Mouse (Mus musculus) kidney, postnatal 14 days (tissue): ENCODE measurements at regions not wholly inside any gene's neighbourhood (a gene's known extent, or its start where the extent isn't known, plus 50 kb on each side); places are given as distances from the start of the nearest gene placed in this dataset.
A peak's percentile ranks its signal among the peaks of the same experiment; 100 is the strongest.
"Not testable (repeated sequence)": the region's sequence is repeated elsewhere in the genome, so short reads cannot be mapped to it uniquely, and the experiment has no call there.

Source experiments
- DNase-seq: peaks from one replicate; pipeline ENCODE4 v3.0.0; 2022; ENCODE audit warnings: mixed read lengths

- DNase-seq: no peak
Observed at GRCm38 (mm10) chr19:51355701-51356100, 677.3 kb upstream of the Sorcs1 start.

GRCm38 (mm10) chr19:51340491-51340890, 662.0 kb upstream of the Sorcs1 start:
- DNase-seq: no peak

- no peak for DNase-seq
Observed at GRCm38 (mm10) chr19:51330010-51330409, 651.6 kb upstream of the Sorcs1 start.

GRCm38 (mm10) chr19:51303708-51304107, 625.3 kb upstream of the Sorcs1 start:
- no peak for DNase-seq

GRCm38 (mm10) chr19:51296631-51297030, 618.2 kb upstream of the Sorcs1 start:
- not testable (repeated sequence) for DNase-seq

- DNase-seq: no peak
Observed at GRCm38 (mm10) chr19:51268978-51269556, 590.6 kb upstream of the Sorcs1 start.

- no peak for DNase-seq
Observed at GRCm38 (mm10) chr19:51240295-51240864, 561.9 kb upstream of the Sorcs1 start.

- DNase-seq: no peak
Observed at GRCm38 (mm10) chr19:51238181-51238523, 559.7 kb upstream of the Sorcs1 start.

- no peak for DNase-seq
Observed at GRCm38 (mm10) chr19:51237509-51238180, 559.2 kb upstream of the Sorcs1 start.

GRCm38 (mm10) chr19:51232525-51232924, 554.1 kb upstream of the Sorcs1 start:
- no peak for DNase-seq

- DNase-seq: no peak
Observed at GRCm38 (mm10) chr19:51226932-51227331, 548.5 kb upstream of the Sorcs1 start.

GRCm38 (mm10) chr19:51201391-51201790, 522.9 kb upstream of the Sorcs1 start:
- peak; percentile 16 for DNase-seq
